Mouse (Mus musculus) activated CD4-positive, CD25-positive, alpha-beta regulatory T cell (primary cell): ENCODE data around the gene Olfr969. TPM values are rescaled to one million over a fixed set of nuclear protein-coding genes. Genes with fewer than 3 reads are reported as not detected.

Experiments
- polyA plus RNA-seq, 2 experiments: library from polyadenylated mRNA; unstranded; fragments of 100-300 nt; shearing (Covaris generic); gene quantifications; one replicate each; pipeline ENCODE4 v1.2.1; 2017

The Olfr969 gene
- under 1 TPM in 1 of 2 experiments, not detected in 1; 0.39 TPM for polyA plus RNA-seq

GRCm38 (mm10) chr9:39790558-39790957 lies at the start of gene Olfr969:
Gene Olfr969 (plus strand): TSS chr9:39790945.

GRCm38 (mm10) chr9:39745949-39746348 lies 44.8 kb upstream of the Olfr969 start, which contains the start of gene Olfr967:
Gene Olfr967 (plus strand): TSS chr9:39746249.

DNA sequence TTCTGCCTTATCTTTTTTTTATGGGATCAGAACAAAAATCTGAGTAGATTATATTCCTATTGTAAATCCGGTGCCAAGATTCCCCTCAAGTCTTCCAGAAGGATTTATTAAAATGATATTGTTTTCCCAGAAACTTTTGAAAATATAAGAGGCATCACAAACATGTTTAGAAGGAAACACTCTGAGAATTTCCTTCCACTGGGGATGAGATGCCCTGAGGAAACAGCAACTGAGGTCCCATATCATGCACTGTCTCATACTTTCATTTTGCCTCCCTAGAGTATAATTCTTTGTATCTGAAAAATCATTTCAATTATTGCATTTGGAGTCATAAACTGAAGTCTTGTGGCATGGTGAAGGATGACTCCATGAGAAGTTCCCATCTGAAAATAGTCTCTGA lies 7.6 kb upstream of the Olfr969 start, which contains the start of gene Olfr968:
TSS of gene Olfr968 (minus strand) at position 101 of the 400 bp plus-strand sequence.

DNA sequence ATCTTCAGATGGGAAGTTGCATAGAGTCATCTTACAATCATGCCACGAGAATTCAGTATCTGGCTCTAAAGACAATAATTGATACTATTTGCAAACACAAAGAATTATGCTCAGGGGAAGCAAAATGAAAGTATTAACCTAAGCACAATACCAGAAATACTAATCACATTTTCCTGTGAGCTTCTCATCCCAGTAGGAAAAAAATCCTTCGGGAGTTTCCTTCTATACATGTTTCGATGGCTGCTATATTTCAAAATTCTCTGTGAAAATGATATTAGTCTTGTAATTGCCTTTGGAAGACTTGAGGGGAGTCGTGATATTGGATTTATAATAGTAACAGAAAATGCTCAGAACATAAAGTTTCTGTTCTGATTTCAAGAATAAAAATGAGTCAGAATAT lies 17.8 kb downstream of the Olfr969 start, which contains the start of gene Olfr970:
TSS of gene Olfr970 (plus strand) at position 301 of the 400 bp plus-strand sequence.

GRCm38 (mm10) chr9:39836576-39836975 lies 45.8 kb downstream of the Olfr969 start, which contains the start of gene Olfr971:
Gene Olfr971 (plus strand): TSS chr9:39836876.

Other genes starting within 250 kb of the Olfr969 start
- not detected for gene Olfr958, start 236.9 kb upstream of the Olfr969 start, polyA plus RNA-seq
- not detected for gene Olfr959, start 215.4 kb upstream of the Olfr969 start, polyA plus RNA-seq
- gene AW551984, start 186.5 kb upstream of the Olfr969 start, polyA plus RNA-seq: under 1 TPM; 0.08 to 0.60 TPM
- not detected for gene Olfr148, start 180.3 kb upstream of the Olfr969 start, polyA plus RNA-seq
- gene Olfr960, start 169.6 kb upstream of the Olfr969 start, polyA plus RNA-seq: not detected
- under 1 TPM in 1 of 2 experiments, not detected in 1; 0.52 TPM for gene Olfr961, start 145.9 kb upstream of the Olfr969 start, polyA plus RNA-seq
- gene Olfr963, start 123.7 kb upstream of the Olfr969 start, polyA plus RNA-seq: not detected
- gene Olfr149, start 83.8 kb upstream of the Olfr969 start, polyA plus RNA-seq: not detected
- gene Olfr965, start 79.6 kb upstream of the Olfr969 start, polyA plus RNA-seq: under 1 TPM in 1 of 2 experiments, not detected in 1; 0.12 TPM
- under 1 TPM in 1 of 2 experiments, not detected in 1; 0.17 TPM for gene Olfr150, start 60.0 kb upstream of the Olfr969 start, polyA plus RNA-seq
- under 1 TPM in 1 of 2 experiments, not detected in 1; 0.15 TPM for gene Olfr967, start 44.7 kb upstream of the Olfr969 start, polyA plus RNA-seq
- under 1 TPM in 1 of 2 experiments, not detected in 1; 0.45 TPM for gene Olfr968, start 7.7 kb upstream of the Olfr969 start, polyA plus RNA-seq
- gene Olfr970, start 17.9 kb downstream of the Olfr969 start, polyA plus RNA-seq: not detected
- gene Olfr971, start 45.9 kb downstream of the Olfr969 start, polyA plus RNA-seq: under 1 TPM in 1 of 2 experiments, not detected in 1; 0.18 TPM
- not detected for gene Olfr972, start 75.5 kb downstream of the Olfr969 start, polyA plus RNA-seq
- gene Olfr229, start 116.4 kb downstream of the Olfr969 start, polyA plus RNA-seq: not detected
- under 1 TPM in 1 of 2 experiments, not detected in 1; 0.15 TPM for gene Olfr974, start 146.6 kb downstream of the Olfr969 start, polyA plus RNA-seq
- not detected for gene Olfr975, start 161.1 kb downstream of the Olfr969 start, polyA plus RNA-seq
- not detected for gene Olfr976, start 170.2 kb downstream of the Olfr969 start, polyA plus RNA-seq
- under 1 TPM in 1 of 2 experiments, not detected in 1; 0.49 TPM for gene Olfr978, start 201.2 kb downstream of the Olfr969 start, polyA plus RNA-seq
- not detected for gene Olfr979, start 212.5 kb downstream of the Olfr969 start, polyA plus RNA-seq
- gene Olfr980, start 218.6 kb downstream of the Olfr969 start, polyA plus RNA-seq: not detected
- gene Olfr981, start 230.5 kb downstream of the Olfr969 start, polyA plus RNA-seq: under 1 TPM in 1 of 2 experiments, not detected in 1; 0.15 TPM